Mouse (Mus musculus) layer of hippocampus, postnatal 25 days (tissue): ENCODE results near the gene Bclaf1. TPM values are rescaled to one million over a fixed set of nuclear protein-coding genes. Genes with fewer than 3 reads are reported as not detected.
A peak's percentile ranks its signal among the peaks of the same experiment; 100 is the strongest.

Source experiments
- DNase-seq, 2 experiments: peaks; one replicate each; pipeline ENCODE4 v3.0.0; 2022; ENCODE audit warnings: mixed read lengths in 2 of 2, low spot score in 1 of 2; ENCODE audit errors: extremely low spot score in 1 of 2
- total RNA-seq, 2 experiments: library from RNA; stranded (reverse); gene quantifications; 2 replicates each; pipeline ENCODE4 v1.2.3; 2021

Gene Bclaf1
- total RNA-seq, 2 experiments from 2014 or later, result 106 to 134 TPM

DNA sequence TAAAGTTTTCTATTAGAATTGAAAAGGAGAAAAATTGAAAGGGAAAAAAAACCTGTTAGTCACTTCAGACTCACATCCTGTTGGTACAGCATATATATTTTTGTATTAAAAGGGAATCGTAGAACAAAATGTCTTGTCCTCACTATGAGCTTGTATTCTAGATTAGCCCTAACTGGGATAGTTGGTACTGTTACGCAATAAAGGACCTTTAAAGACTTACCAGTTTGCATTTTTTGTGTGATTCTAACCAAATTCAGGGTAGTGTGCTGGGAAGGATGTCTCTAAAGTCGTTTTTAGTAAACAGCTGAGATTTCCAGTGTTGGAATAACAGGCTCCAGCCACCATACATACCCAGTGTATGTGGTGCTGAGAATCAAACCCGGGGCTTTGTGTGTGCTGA is 1.7 kb downstream of the Bclaf1 start:
- DNase-seq, result no peak

DNA sequence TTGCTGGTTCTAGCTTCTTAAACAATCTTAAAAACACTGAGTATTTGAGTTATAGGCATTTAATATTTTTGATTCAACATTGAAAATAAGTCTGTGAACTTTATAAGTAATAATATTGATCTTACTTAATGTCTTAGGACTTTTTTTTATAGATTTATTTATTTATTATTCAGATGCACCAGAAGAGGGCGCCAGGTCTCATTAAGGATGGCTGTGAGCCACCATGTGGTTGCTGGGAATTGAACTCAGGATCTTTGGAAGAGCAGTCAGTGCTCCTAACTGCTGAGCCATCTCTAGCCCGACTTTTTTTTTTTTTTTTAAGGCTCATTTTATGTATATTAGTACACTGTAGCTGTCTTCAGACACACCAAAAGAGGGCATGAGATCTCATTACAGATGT is 2.5 kb downstream of the Bclaf1 start:
- no peak for DNase-seq

DNA sequence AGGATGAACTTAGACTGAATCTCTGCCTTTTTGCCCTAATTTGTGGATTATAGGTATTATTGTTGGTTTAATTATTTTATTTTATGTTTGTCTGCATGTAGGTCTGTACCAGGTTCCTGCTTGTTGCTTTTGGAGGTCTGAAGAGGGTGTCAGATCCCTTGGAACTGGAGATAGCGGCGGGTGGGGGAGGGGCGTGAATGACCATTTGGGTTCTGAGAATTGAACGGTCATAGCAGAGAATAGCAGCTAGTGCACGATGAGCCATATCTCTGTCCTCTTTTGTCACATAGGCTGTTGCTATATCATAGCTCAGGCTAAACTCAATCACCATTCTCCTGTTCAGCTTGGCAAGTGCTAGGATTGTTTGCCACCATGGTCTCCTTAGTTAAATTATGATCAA is 5.2 kb downstream of the Bclaf1 start:
- no peak for DNase-seq

DNA sequence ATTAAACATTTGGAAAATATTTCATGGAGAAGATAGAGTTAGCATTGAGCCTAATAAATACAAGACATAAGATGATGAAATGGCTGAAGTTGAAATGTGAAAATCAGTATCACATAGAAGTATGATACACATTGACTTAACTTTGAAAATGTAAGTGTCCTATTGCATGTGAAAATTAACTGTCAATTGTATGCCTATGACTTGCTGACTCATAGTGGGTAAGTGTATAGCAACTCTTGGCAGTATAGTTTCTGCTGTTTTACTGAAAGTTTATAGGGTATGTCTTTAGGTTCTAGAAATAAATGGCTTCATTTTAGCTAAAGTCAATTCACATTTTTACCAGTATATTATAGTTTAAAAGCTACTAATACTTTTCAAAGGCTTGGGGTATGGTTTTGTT is 14.0 kb downstream of the Bclaf1 start:
- no peak for DNase-seq

DNA sequence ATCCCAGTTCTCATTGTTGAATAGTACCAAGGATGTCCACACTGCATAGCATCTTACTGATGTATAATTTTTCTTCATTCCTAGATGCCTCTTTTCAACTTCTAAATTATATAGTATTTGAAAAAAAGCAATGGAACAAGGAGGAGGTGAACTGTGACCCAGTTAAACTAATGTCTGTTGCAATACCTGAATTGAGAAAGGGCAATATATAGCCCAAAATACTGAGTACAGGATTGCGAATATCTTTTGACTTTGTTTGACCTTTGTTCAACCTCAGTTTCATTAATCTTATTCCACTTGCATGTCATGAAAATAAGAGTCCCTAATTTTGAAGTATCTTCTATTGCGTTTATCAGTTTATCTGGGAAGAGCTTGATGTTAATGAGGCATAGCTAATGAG is 19.0 kb downstream of the Bclaf1 start:
- DNase-seq, result no peak

DNA sequence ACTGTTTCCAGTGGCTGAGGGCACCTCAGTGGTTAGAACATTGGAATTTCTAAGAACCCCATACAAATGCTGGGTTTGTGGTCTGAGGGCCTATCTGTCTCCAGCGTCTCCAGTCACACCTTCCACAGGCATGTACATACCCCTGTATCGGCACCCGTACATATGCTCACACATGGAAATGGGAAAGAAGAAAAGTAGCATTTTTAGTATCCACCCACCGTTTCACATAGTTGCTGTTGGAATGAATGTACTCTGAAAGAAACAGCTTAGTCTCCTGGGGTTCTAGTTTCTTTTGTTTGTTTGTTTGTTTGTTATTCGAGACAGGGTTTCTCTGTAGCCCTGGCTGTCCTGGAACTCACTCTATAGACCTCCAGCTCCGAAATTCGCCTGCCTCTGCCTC is 25.6 kb downstream of the Bclaf1 start:
- no peak for DNase-seq

DNA sequence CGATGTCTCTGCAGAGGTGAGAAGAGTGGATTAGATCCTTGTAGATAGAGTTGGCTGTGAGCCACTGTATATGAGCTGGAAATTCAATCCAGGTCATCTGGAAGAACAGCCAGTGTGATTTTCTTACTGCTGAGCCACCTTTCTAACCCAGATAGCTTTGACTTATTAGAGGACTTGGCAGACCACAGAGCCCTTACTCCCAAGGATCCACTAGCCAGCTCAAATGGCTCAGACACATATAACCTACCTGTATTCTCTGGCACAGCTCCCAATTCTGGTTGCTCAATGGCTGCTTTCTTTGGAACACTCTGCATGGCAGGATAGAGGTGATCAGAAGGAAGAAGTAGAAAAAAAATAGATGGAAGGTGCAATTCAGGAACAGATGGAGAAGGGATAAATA is 33.5 kb downstream of the Bclaf1 start:
- DNase-seq, result no peak

DNA sequence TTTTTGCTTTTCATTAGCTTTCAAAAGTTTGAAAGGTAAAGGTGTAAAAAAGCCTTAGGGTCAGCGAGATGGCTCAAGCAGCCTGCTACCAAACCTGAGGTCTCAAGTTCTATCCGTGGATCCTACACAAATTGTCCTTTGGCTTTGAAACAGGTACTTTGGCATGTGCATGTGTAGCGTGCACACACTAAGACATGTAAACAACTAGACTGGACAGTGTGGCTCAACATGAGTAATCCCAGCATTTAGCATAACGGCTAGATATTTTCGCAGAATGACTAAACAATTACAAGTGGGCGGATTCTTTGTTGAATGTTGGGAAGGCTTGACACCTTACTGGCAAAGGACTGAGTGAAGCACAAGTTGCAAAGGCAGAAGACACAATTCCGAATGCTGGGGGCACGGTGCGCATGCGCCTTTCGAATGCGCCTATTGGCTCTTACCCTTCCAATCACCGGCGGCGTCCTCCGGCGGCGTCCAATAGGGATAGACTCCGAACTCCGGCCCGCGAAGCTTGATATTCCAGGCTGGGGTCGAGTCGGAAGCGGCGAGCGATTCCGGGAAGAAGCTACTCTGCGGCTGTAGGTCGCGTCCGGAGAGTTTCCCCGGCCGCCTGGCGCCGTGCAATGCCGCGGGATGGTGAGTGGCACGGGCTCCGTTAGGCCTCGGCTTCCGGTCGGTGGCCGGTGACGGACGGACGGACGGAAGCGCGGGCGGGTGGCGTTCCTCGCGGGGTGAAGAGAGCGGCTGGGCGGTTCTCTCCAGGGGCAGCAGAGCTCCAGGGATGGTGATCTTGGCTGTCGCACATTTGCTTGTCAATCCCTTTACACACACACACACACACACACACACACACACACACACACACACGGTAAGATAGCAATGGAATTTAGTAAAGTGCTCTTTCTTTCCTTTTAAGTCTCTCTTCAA is 35.3 kb downstream of the Bclaf1 start, which contains the start of gene Mtfr2:
Mtfr2 (plus strand) TSS at position 486 of the 930 bp plus-strand sequence.
- peak; percentile 84 to 92 for DNase-seq

DNA sequence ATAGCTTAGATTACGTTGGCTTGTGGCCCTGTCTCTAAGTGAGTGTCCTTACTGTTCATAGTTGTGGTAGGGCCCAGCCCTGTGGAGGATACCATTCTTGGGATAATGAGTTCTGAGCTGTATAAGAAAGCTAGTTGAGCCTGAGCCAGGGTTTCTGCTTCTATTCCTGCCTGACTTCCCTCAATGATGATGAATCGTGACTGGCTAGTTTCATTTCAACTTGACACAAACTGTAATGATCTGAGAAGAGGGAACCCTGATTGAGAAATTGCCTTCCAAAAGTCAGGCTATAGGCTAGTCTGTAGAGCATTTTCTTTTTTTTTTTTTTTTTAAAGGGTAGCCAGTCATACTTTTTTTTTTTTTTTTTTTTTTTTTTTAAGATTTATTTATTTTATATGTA is 36.6 kb downstream of the Bclaf1 start:
- no peak for DNase-seq

DNA sequence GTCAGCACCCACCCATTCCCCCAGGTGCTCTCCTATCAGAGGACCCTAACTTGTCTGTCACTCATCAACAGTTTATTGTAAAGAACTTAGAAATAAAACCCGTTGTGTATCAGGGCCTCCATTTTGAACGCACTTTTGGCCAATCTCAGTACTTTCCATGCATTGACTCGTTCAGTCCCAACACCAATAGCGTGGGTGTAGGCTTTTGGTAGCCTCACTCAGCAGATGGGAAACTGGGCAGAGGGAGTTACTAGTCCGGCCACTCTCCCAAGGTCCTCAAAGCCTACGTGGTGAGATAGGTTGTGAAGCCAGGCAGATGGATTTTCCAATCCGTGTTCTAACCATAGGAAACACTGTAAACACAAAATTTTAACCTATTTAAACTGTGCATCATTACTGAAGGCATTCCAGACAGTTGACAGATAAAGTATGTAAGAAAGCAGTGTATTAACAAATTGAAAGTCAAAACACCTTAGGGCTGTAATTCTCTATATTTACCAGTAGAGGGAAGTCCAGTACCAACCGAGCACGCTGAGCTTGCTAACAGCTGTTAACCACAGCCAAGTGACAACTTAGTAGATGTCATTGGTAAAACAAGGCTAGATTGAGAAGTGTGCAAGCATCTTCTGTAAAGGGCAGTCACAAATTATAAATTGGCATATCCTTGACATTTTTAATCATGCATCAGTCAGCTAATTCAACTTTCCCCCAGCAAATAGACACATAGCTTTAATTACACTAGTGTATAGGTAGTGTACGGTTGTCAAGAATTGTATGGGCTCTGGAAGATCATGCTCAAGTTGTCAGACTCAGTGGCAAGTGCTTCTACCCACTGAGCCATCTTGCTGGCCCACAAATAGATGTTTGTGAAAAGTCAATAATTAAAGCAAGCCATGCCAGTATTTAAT is 49.5 kb downstream of the Bclaf1 start:
- DNase-seq, result no peak

DNA sequence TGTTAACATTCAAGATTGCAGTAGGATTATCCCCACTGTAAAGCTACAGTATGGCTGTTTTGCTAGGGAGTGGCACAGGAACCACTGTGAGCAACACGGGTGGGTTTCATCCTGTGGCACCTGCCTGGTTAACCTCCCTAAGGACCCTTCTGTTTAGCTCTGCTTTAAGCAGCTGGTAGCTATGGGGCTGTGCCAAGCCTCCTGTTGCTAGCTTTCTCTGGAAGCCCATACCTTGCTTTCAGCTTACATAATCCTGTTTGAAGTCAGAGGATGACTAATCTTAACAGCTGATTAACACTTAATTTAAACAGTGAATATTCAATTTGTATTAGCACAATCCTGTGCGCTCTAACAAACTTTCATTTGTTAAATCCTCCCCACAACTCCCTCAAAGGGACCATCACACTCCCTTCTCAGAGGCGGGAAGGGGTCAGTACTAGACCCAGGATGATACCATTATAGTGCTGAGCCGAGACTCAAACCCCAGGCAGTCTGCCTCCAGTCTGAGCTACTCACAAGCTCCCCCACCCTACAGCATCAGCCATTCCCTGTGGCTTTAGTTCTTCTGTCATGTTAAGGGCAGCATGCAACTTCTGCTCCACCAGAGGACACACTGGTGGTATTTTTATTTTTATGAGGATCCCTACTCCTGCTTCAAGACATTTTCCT is 50.3 kb downstream of the Bclaf1 start:
- DNase-seq, result no peak

DNA sequence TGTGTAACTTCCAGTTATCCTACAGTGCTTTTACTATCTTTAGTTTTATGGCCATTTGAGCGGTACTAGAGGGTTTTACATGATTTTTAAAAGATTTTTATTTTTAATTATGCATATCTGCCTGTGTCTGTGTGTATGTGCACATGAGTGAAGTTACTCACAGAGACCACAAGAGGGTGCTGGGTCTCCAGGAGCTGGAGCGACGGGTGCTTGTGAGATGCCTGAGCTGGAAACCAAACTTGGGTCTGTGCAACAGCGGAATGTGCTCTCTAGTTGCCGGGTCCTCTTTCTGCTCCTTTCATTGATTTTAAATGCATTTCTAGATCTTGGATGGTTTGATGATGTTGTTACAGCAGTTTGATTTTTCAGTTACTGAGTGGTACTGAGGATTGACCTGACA is 59.8 kb downstream of the Bclaf1 start:
- DNase-seq, result no peak

DNA sequence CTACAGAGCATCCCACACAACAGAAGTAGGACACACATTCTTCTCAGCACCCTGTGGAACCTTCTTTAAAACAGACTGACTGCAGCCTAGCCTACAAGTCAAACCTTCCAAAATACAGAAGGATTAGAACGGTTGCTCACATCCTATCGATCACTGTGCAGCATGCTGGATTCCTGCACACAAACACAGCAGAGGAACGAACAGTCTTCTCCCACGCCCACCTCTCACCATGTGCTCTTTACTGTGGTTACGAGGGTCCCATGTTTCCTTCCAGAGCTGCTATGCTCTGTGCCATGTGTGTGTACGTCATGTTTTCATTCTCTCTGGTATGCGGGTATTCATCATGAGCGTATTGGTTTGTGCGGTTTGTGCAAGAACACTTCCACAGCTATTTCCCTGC is 65.4 kb downstream of the Bclaf1 start:
- DNase-seq, result no peak

DNA sequence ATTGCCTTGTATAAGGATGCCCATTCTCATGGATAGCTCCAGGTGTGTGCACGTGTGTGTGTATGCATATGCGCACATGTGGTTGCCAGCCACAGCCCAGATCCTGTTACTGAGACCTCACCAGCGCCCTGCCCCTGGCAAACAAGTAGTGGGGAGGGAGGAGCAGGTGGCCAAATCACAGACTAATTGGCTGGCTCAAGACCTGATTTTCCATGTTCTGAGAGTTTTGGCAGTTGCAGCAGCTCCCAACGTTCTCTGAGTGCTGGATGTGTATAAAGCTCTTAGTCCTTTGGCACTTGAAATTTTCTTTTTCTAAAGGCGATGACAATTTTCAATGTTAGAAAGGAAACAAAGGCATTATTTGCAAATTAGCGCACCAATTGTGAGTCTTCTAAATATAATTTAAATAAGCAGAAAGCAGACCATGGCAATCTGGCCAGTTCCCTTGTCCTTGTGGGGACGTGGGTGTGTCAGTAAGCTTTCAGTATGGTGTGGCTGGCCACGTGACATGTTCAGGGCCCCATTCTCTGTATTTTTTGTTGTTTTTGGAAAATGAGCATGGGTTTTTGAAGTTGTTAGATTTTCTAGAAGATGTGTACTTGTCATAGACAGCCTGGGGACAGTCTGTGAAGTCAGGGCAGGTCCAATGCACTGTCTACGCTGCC is 66.9 kb downstream of the Bclaf1 start:
- DNase-seq, result no peak

DNA sequence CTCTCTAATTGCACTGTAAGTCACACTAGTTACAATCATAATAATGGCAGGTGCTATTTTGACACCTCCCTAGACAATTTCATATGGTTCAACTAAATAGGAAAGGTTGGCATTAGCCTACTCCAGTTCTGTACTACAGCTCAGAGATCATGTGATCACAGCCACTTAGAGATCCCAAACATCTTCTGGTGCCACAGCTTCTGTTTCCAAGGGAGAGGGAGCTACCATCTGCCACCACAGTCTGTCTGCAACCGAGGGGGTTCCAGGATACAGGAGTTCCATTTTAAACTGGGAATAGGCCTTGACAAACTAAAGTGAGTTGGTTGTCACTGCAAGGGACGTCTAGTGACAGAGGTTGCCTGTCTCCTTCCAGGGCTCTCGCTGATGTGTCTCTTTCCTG is 68.5 kb downstream of the Bclaf1 start:
- peak in 1 of 2 experiments; percentile 54 for DNase-seq

DNA sequence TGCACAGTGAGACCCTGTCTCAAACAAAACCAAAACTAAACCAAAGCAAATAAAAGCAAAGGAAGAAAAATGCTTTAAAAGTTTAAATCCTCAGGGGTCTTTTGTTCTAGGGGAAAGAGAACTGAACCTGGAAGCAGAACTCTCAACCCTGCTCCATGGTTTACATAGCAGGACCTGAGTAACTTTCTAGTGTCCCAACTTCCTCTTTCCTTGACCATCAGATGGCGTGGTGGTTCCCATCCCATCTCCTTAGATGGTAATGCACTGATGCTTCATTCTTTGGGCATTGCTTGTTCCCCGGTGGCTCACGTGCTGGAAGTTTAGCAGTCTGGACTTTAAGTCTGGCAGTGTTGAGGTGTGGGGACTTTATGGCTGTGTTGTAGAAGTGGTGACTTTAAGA is 69.1 kb downstream of the Bclaf1 start:
- no peak for DNase-seq

DNA sequence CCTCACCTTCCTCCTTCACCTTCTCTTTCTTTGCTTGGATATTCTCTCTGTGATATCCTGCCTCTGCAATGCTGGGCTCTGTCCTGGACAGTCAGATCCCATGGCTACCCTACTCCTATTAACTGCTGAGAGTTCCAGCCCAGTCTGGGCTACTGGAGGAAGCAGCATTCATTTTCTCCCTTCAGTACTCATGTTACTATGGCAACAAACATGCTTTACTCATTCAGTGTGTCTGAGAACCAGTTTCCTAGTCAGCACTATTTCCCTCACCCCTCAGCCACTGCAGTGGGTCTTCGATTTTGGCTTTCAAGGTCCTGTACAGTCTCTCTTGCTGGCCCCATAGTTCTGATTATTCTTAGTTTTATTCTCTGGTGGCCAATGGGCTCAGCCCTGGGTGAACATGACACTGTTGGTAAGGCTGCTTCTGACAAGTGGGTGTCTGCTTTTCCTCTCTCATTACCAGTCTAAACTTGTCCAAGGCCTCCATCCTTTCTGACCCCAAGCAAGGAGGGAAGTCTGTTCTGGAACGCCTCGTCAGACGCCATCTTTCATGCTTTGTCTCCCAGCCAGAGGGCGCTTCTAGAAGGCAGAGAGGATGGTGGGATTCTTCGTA is 70.6 kb downstream of the Bclaf1 start:
- DNase-seq, result no peak

DNA sequence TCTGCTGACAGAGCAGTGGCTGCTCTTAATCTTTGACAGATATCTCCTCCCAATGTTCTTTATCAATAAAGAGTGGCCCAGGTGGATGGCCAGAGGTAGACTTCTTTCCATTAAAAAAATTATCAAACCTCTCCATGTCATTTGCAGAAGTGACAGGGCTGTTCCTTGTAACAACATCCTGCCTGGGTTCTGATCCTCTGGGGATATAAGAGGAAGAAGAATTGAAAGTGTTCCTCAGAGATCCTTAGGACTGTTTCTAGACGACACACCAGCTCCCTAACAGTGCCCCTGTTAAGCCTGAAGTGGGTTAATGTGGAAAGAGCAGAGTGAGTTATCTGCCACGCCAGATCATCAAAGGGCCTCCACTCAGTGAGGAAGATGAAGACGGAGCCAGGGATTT is 78.3 kb downstream of the Bclaf1 start:
- no peak for DNase-seq
